28 mouse cellular contexts compared by ENCODE assay signal in the genomic region with DNA sequence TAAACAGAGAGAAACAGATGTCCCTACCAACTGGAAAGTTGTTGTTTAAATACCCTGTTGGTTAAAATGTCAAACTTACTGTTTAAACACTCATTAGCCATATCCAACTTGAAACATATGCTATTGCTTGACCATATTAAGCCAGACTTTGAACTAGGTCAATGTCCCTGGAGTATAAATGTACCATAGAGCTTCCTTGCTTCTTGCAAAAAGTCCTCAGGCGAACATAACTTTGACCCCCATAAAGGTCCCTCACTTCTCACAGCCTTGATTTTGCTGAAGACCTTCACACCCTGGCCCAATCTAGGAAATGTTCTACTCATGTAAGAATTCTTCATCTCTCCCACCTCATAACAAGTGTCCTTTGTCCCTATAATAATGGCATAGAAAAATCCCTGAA.
"Had no signal": no experiment of that assay in that cellular context is flagged by ENCODE, and none has a peak within 500 bp of the region (broad histone marks: within the 10 kb centered on the region; RNA-seq: fewer than 3 reads in every experiment).

No protein-coding gene starts in this region.

- H3K27ac ChIP-seq: embryonic facial prominence, embryonic 10.5 days; embryonic facial prominence, embryonic 12.5 days; embryonic facial prominence, embryonic 13.5 days; embryonic facial prominence, embryonic 15.5 days; forebrain, embryonic 10.5 days; forebrain, embryonic 12.5 days; forebrain, embryonic 13.5 days; forebrain, embryonic 15.5 days; gastrocnemius, adult 2 months; heart, adult 2 months had no signal

- H3K9ac ChIP-seq: embryonic facial prominence, embryonic 12.5 days; embryonic facial prominence, embryonic 13.5 days; embryonic facial prominence, embryonic 15.5 days; forebrain, embryonic 12.5 days; forebrain, embryonic 13.5 days; forebrain, embryonic 15.5 days; forebrain, postnatal 0 days had no signal

- ATAC-seq: forebrain, embryonic 13.5 days; forebrain, embryonic 14.5 days; forebrain, embryonic 15.5 days; forebrain, embryonic 16.5 days; forebrain, postnatal 0 days had no signal

- DNase-seq: cerebellum, adult 2 months; cerebellum, adult 8-10 months; cerebellum, adult 9-10 months; cerebellum, adult 9-11 months; cerebellum, postnatal 10 days; cerebellum, postnatal 14 days; cerebellum, postnatal 25 days; cerebellum, postnatal 36 days; embryo, embryonic 11 days; forebrain, postnatal 0 days; gastrocnemius, adult 2 months; gastrocnemius, postnatal 10 days; gastrocnemius, postnatal 14 days; gastrocnemius, postnatal 25 days; gastrocnemius, postnatal 36 days; heart, adult 18-20 months; heart, adult 2 months had no signal

- H3K27me3 ChIP-seq: embryonic facial prominence, embryonic 12.5 days; embryonic facial prominence, embryonic 13.5 days; embryonic facial prominence, embryonic 15.5 days; forebrain, embryonic 12.5 days; forebrain, embryonic 13.5 days; forebrain, embryonic 15.5 days had no signal

- H3K36me3 ChIP-seq: embryonic facial prominence, embryonic 10.5 days; embryonic facial prominence, embryonic 12.5 days; embryonic facial prominence, embryonic 13.5 days; embryonic facial prominence, embryonic 15.5 days; forebrain, embryonic 10.5 days; forebrain, embryonic 12.5 days; forebrain, embryonic 15.5 days had no signal

- H3K4me1 ChIP-seq: embryonic facial prominence, embryonic 12.5 days; embryonic facial prominence, embryonic 15.5 days; forebrain, embryonic 13.5 days; forebrain, embryonic 15.5 days had no signal

- H3K4me2 ChIP-seq: embryonic facial prominence, embryonic 12.5 days; embryonic facial prominence, embryonic 13.5 days; embryonic facial prominence, embryonic 15.5 days; forebrain, embryonic 12.5 days; forebrain, embryonic 13.5 days; forebrain, embryonic 15.5 days had no signal

- H3K9me3 ChIP-seq: embryonic facial prominence, embryonic 10.5 days; embryonic facial prominence, embryonic 12.5 days; embryonic facial prominence, embryonic 13.5 days; embryonic facial prominence, embryonic 15.5 days; forebrain, embryonic 10.5 days; forebrain, embryonic 12.5 days; forebrain, embryonic 13.5 days; forebrain, embryonic 15.5 days had no signal

- H3K4me3 ChIP-seq: embryonic facial prominence, embryonic 10.5 days; embryonic facial prominence, embryonic 12.5 days; embryonic facial prominence, embryonic 13.5 days; embryonic facial prominence, embryonic 15.5 days; erythroblast, embryonic 14.5 days; forebrain, embryonic 10.5 days; forebrain, embryonic 12.5 days; forebrain, embryonic 13.5 days; forebrain, embryonic 15.5 days; gastrocnemius, adult 2 months; heart, adult 2 months had no signal
